Mouse (Mus musculus) intestine, postnatal 0 days (tissue): ENCODE measurements around the gene S100a5. TPM values are rescaled to one million over a fixed set of nuclear protein-coding genes. Genes with fewer than 3 reads are reported as not detected.

Experiments used
- ATAC-seq: fragments of 200-750 bp; cut with Nextera tagmentation; 2 replicates; pipeline ENCODE4 v1.8.0; 2017; ENCODE audit warnings: mild to moderate bottlenecking, moderate TSS enrichment, moderate library complexity
- H3K27ac ChIP-seq: fragments of 300-500 bp; sonication (generic); 2 replicates; pipeline ENCODE4 v1.5.1; 2014; ENCODE audit warnings: mild to moderate bottlenecking, low read depth, low read length, moderate library complexity
- H3K27me3 ChIP-seq: fragments of 300-500 bp; sonication (generic); replicated peaks from 2 replicates; pipeline ENCODE4 v1.6.1; 2014; ENCODE audit warnings: low read length, mixed read lengths; ENCODE audit not compliant: control insufficient read depth, insufficient read depth
- H3K36me3 ChIP-seq: fragments of 300-500 bp; sonication (generic); 2 replicates; pipeline ENCODE4 v1.6.1; 2014; ENCODE audit warnings: mild to moderate bottlenecking, moderate library complexity; ENCODE audit not compliant: control insufficient read depth, insufficient read depth
- H3K4me1 ChIP-seq: fragments of 300-500 bp; sonication (generic); replicated peaks from 2 replicates; pipeline ENCODE4 v1.6.1; 2014; ENCODE audit warnings: antibody characterized with exemption, low read length, mixed read lengths; ENCODE audit not compliant: control insufficient read depth, insufficient read depth
- H3K4me2 ChIP-seq: fragments of 300-500 bp; sonication (generic); replicated peaks from 2 replicates; pipeline ENCODE4 v1.6.1; 2014; ENCODE audit warnings: low read depth, mild to moderate bottlenecking, moderate library complexity
- H3K4me3 ChIP-seq: fragments of 300-500 bp; sonication (generic); 2 replicates; pipeline ENCODE4 v1.5.1; 2014; ENCODE audit warnings: low read depth, low read length
- H3K9ac ChIP-seq: fragments of 300-500 bp; sonication (generic); 2 replicates; pipeline ENCODE4 v1.6.1; 2014; ENCODE audit warnings: mild to moderate bottlenecking, low read depth, low read length
- H3K9me3 ChIP-seq: fragments of 300-500 bp; sonication (generic); 2 replicates; pipeline ENCODE4 v1.6.1; 2016; ENCODE audit warnings: mixed run types; ENCODE audit not compliant: control insufficient read depth
- CTCF ChIP-seq: sonication (generic); IDR thresholded peaks from 2 replicates; pipeline ENCODE4 v1.5.1; 2016; ENCODE audit warnings: low read depth, mild to moderate bottlenecking, control low read depth, antibody characterized with exemption, moderate library complexity
- WGBS: fragments of 180-500 bp; shearing (Covaris S2); extraction: QIAGEN DNeasy Blood & Tissue Kit; methylation state at CpG from one replicate; pipeline ENCODE4 v1.1.7; 2014; 5-methylcytosine and 5-hydroxymethylcytosine counted together
- polyA plus RNA-seq: library from polyadenylated mRNA; unstranded; fragments of >200 nt; fragmentation: Nextera tagmentation; extraction: Ambion mirVana; gene quantifications from 2 replicates; pipeline ENCODE4 v1.2.1, GENCODE M21; 2015

Gene S100a5
- polyA plus RNA-seq, 1 experiment from 2014 or later, result 5.6 TPM

DNA sequence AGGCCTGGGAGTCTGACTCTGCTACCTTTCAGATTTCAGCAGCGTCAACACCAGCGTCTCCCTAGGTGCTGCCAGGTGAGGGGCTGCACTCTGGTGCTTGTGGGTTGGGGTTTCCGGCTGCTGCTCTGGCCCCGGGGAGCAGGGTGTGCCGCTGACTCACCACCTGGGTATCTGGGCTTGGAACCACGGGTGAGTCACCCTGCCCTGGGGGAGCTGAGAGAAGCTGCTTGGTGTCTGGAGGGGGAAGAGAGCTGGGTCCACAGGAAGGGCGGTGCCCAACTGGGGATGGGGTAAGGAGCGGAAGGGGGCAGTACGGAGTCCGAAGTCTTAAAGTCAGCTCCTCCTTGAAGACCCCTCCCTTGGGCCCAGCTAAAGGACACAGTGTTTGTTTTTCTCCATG lies 21.4 kb upstream of the S100a5 start:
- peak; percentile 85 for ATAC-seq
- Histone ChIP-seq H3K4me1 (peaks cover 7% of the 10 kb centered on the region), H3K4me3 (no peak overlapping the region), H3K36me3 (no peaks in the 10 kb centered on the region), H3K27ac (peak overlapping the region; percentile 35; the same call in 1 of the 2 replicates), H3K9ac (no peak overlapping the region), H3K4me2 (no peak overlapping the region), H3K27me3 (no peaks in the 10 kb centered on the region), H3K9me3 (no peaks in the 10 kb centered on the region)
- WGBS, result 19% methylated on average over 10 of the region's 10 CpGs
- TF ChIP-seq CTCF, result no peak

DNA sequence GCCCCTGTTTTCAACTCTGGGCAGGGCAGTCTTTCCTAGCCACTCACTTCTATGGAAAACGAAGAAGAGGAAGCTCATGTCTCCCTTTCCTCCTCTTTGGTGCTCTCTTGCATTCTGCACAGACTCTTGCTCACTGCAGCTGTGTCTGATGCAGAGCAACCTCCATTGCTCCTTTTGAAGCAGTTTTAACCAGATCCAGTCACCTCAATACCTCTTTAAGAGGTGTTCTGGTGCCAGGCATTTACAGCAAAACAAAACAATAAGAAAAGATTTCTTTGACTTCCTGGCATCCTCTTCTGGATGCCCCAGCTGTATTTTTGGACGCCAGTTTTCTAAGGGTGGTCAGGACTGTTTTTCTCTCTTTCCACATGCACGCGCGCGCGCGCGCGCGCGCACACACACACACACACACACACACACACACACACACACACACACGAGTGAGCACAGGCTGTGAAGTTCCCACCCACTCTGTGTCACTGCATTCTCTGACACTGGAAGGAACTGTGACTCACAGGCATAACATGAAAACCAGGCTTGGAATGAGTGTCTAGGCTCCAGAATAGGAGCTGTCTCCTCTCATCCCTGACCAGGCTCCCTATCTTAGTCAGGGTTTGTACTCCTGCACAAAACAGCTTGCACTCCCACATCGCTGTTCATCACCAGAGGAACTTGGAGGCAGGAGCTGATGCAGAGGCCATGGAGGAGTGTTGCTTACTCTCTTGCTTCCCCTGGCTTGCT lies 20.8 kb upstream of the S100a5 start:
- H3K4me1 ChIP-seq, result peaks cover 7% of the 10 kb centered on the region
- ATAC-seq, result no peak
- H3K4me2 ChIP-seq, result no peak overlapping the region

DNA sequence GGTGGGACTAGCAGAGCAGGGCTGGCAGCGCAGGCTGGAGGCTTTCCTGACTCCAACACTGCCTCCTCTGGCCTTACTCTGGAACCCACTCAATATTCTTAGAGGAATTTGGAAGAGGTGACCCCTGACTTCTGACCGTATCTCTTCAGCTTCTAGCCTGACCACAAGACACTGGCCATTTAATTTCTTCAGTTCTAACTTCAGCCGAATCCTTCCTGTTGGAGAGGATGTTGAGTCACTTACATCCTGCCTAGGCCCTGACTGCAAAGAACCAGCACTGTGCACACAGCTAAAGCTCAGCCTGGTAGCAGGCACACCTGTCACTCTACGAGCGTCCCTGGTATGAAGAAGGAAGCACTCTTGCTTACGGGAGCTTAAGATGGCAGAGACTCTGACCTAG lies 18.9 kb upstream of the S100a5 start:
- Histone ChIP-seq H3K9ac (no peak overlapping the region), H3K4me1 (peaks cover 7% of the 10 kb centered on the region; the same call in 1 of the 2 replicates), H3K9me3 (no peaks in the 10 kb centered on the region), H3K27ac (no peak overlapping the region), H3K4me2 (no peak overlapping the region), H3K27me3 (no peaks in the 10 kb centered on the region), H3K4me3 (no peak overlapping the region), H3K36me3 (no peaks in the 10 kb centered on the region)
- WGBS, result 77% methylated on average over 6 of the region's 6 CpGs
- ATAC-seq, result no peak
- TF ChIP-seq CTCF, result 0 out of 2 replicates have a peak, but pooled peaks have one; percentile 11

More for the DNA sequence above, 20.8 kb upstream of the S100a5 start:
- WGBS, result 80% methylated on average over 14 of the region's 14 CpGs
- Histone ChIP-seq H3K27me3 (no peaks in the 10 kb centered on the region), H3K4me3 (no peak overlapping the region), H3K9ac (no peak overlapping the region), H3K9me3 (no peaks in the 10 kb centered on the region), H3K27ac (peak overlapping the region; percentile 35), H3K36me3 (no peaks in the 10 kb centered on the region)
- no peak for TF ChIP-seq CTCF

DNA sequence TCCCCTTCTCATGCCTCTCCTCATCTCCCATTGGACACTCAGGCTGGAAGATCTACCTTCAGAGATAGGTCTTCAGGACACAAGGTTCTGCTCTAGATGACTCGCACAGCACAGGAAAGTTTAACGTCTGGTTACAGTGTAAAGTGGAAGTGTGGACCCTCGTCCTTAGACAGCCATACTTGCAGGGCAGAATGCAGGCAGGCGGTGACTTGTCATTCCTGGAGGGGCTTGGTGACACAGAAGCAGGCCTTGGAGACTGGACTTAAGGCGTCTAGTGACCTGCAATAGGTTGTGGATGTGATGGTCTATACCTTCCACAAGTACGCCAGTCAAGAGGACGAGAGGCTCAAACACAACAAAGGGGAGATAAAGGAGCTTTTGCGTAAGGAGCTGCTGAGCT lies 18.4 kb upstream of the S100a5 start, which contains the start of gene S100a2:
TSS of gene S100a2 (plus strand) at position 301 of the 400 bp plus-strand sequence.
- H3K36me3 ChIP-seq, result no peaks in the 10 kb centered on the region
- no peaks in the 10 kb centered on the region for H3K27me3 ChIP-seq
- no peak for ATAC-seq
- no peak within 1 kb of the TSS for H3K4me3 ChIP-seq
- no peak within 1 kb of the TSS for H3K9ac ChIP-seq
- no peak within 1 kb of the TSS for H3K4me2 ChIP-seq
- no peak within 1 kb of the TSS for H3K27ac ChIP-seq
- H3K4me1 ChIP-seq, result peaks cover 7% of the 10 kb centered on the region; the same call in 1 of the 2 replicates
- WGBS, result 92% methylated on average over 8 of the region's 8 CpGs
- no peak for TF ChIP-seq CTCF
- H3K9me3 ChIP-seq, result no peaks in the 10 kb centered on the region

DNA sequence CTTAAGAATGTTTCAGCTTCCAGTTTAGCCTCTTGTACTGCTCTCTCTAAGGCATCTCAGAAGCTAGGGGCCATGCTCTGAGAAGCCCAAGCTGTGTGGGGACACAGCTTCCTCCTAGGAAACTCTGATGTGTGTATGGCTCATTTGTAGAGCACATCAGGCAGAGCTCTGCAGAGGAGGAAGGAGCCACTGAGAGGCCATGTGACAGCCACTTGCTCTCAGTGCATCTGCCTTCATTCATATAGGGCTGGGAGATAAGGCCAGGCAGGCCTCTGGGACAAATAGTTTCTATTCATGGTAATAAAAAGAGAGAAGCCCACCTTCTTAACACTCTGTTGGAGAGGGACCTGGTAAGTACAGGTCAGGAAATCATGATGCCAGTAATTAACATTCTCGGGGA lies 13.9 kb upstream of the S100a5 start:
- no peak for ATAC-seq
- Histone ChIP-seq H3K4me2 (no peak overlapping the region), H3K9ac (no peak overlapping the region), H3K4me1 (no peaks in the 10 kb centered on the region), H3K4me3 (no peak overlapping the region), H3K27ac (no peak overlapping the region), H3K36me3 (no peaks in the 10 kb centered on the region), H3K27me3 (no peaks in the 10 kb centered on the region), H3K9me3 (no peaks in the 10 kb centered on the region)
- WGBS, result 81% methylated on average over 1 of the region's 1 CpGs
- TF ChIP-seq CTCF, result no peak

DNA sequence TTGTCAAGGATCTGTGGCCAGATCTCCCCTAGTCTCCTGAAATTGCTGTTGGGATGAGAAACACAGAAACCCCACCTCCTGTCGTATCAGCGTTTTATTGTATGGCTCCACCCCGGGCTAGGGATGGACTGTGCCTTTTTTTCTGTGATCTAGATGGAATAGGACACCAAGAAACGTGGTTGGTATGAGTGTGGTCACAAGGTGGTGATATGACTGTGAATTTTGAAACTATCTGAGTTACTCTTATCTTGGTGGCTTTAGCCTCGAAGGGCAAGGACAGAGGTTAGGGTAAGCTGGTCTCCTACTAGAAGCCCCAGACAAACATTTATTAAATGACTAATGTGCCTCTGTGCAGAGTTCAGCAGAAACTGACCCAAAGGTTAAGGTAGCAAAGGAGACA lies 12.8 kb upstream of the S100a5 start:
- TF ChIP-seq CTCF, result no peak
- Histone ChIP-seq H3K9ac (no peak overlapping the region), H3K27ac (no peak overlapping the region), H3K4me3 (no peak overlapping the region), H3K4me2 (no peak overlapping the region), H3K36me3 (no peaks in the 10 kb centered on the region), H3K9me3 (no peaks in the 10 kb centered on the region), H3K4me1 (no peaks in the 10 kb centered on the region), H3K27me3 (no peaks in the 10 kb centered on the region)
- 30% methylated on average over 5 of the region's 5 CpGs for WGBS
- no peak for ATAC-seq
